10 mouse cellular contexts compared by ENCODE assay signal in genomic region chr16:30981345-30981744, GRCm38 (mm10).
DNase-seq lines count a peak whose midpoint lies in the region; ATAC-seq and TF ChIP-seq lines count a peak whose summit lies in the region.
"Had no signal": no experiment of that assay in that cellular context is flagged by ENCODE, and none has a peak within 500 bp of the region (broad histone marks: within the 10 kb centered on the region; RNA-seq: fewer than 3 reads in every experiment).

No protein-coding gene starts in this region.

- DNase-seq in liver, adult 2 months (ENCODE audit: extremely low read depth, low read depth, low spot score) = peak; percentile 64
- DNase-seq in liver, postnatal 0 days = no peak
- peak; percentile 93 to 97 for DNase-seq in cerebellum, adult 2 months
- DNase-seq in heart, adult 8-10 months (ENCODE audit: low spot score) = peak; percentile 78
- DNase-seq in lung, postnatal 36 days = peak; percentile 82
- no peak for DNase-seq in forebrain, embryonic 11.5 days (ENCODE audit: low spot score)
- DNase-seq in spleen, postnatal 4 days (ENCODE audit: low spot score in 2 of 2) = no peak

- no peaks in the 10 kb centered on the region for H3K27me3 ChIP-seq in liver, adult 2 months (ENCODE audit: control insufficient read depth, insufficient read depth, low read length)
- no peaks in the 10 kb centered on the region for H3K27me3 ChIP-seq in liver, postnatal 0 days (ENCODE audit: insufficient read depth, low read length)
- H3K27me3 ChIP-seq in cerebellum, adult 2 months (ENCODE audit: control insufficient read depth, insufficient read depth, low read length) = no peaks in the 10 kb centered on the region
- no peaks in the 10 kb centered on the region for H3K27me3 ChIP-seq in forebrain, embryonic 11.5 days (ENCODE audit: control insufficient read depth, insufficient read depth, low read length)
- H3K27me3 ChIP-seq: heart, embryonic 15.5 days; limb, embryonic 13.5 days; Patski had no signal

- no peaks in the 10 kb centered on the region for H3K36me3 ChIP-seq in liver, adult 2 months (ENCODE audit: control insufficient read depth, insufficient read depth, low read length)
- no peaks in the 10 kb centered on the region for H3K36me3 ChIP-seq in liver, postnatal 0 days (replicated peaks; ENCODE audit: insufficient read depth, low read length)
- H3K36me3 ChIP-seq in forebrain, embryonic 11.5 days (ENCODE audit: control insufficient read depth, insufficient read depth, low read length) = no peaks in the 10 kb centered on the region
- H3K36me3 ChIP-seq: heart, embryonic 15.5 days; limb, embryonic 13.5 days had no signal

- peaks cover 5% of the 10 kb centered on the region for H3K4me1 ChIP-seq in liver, adult 2 months (ENCODE audit: control insufficient read depth, insufficient read depth, low read length)
- H3K4me1 ChIP-seq in liver, postnatal 0 days (ENCODE audit: insufficient read depth) = no peaks in the 10 kb centered on the region; the same call in none of the 2 replicates
- H3K4me1 ChIP-seq in cerebellum, adult 2 months (ENCODE audit: control insufficient read depth, insufficient read depth, low read length) = peaks cover 32% of the 10 kb centered on the region
- peaks cover 16% of the 10 kb centered on the region for H3K4me1 ChIP-seq in forebrain, embryonic 11.5 days (replicated peaks; ENCODE audit: control insufficient read depth, insufficient read depth, low read length)

- H3K9ac ChIP-seq in liver, adult 2 months (ENCODE audit: low read depth, low read length) = no peak overlapping the region
- no peak overlapping the region for H3K9ac ChIP-seq in liver, postnatal 0 days (replicated peaks)
- H3K9ac ChIP-seq in forebrain, embryonic 11.5 days (ENCODE audit: low read length) = no peak overlapping the region
- H3K9ac ChIP-seq: heart, embryonic 15.5 days; limb, embryonic 13.5 days had no signal

- no peaks in the 10 kb centered on the region for H3K79me2 ChIP-seq in liver, adult 2 months (ENCODE audit: control insufficient read depth, insufficient read depth, low read length)

- no peak for TF ChIP-seq POLR2A in liver, adult 2 months (IDR thresholded peaks at IDR 0.05; ENCODE audit: extremely low read depth, insufficient read depth, low read length)
- TF ChIP-seq POLR2A in cerebellum, adult 2 months (IDR thresholded peaks at IDR 0.05; ENCODE audit: borderline replicate concordance, insufficient read depth, low read length) = no peak

- no peak overlapping the region for H3K4me2 ChIP-seq in liver, postnatal 0 days (ENCODE audit: low read depth, low read length)
- H3K4me2 ChIP-seq in forebrain, embryonic 11.5 days (ENCODE audit: low read depth, low read length, severe bottlenecking) = no peak overlapping the region
- H3K4me2 ChIP-seq: heart, embryonic 15.5 days; limb, embryonic 13.5 days had no signal

- WGBS in liver, adult 2 months = 33% methylated on average over 10 of the region's 10 CpGs
- WGBS in liver, postnatal 0 days (ENCODE audit: insufficient replicate concordance) = 76% methylated on average over 10 of the region's 10 CpGs
- WGBS in cerebellum, adult 2 months = 6% methylated on average over 10 of the region's 10 CpGs
- WGBS in forebrain, embryonic 11.5 days = 92% methylated on average over 10 of the region's 10 CpGs

- TF ChIP-seq CTCF in liver, adult 2 months (IDR thresholded peaks at IDR 0.05; ENCODE audit: low read depth, low read length) = no peak
- TF ChIP-seq CTCF in liver, postnatal 0 days (IDR thresholded peaks at IDR 0.05; ENCODE audit: low read depth) = no peak
- TF ChIP-seq CTCF in cerebellum, adult 2 months (IDR thresholded peaks at IDR 0.05; ENCODE audit: borderline replicate concordance, insufficient read depth, low read depth, low read length) = no peak

- no peak for ATAC-seq in liver, postnatal 0 days
- no peak for ATAC-seq in forebrain, embryonic 11.5 days (replicated peaks; ENCODE audit: low FRiP score)
- ATAC-seq: Patski had no signal

- no peak for TF ChIP-seq EP300 in liver, postnatal 0 days (IDR thresholded peaks at IDR 0.05; ENCODE audit: low read depth)

- no peaks in the 10 kb centered on the region for H3K9me3 ChIP-seq in liver, postnatal 0 days (ENCODE audit: low read length)
- H3K9me3 ChIP-seq in forebrain, embryonic 11.5 days (ENCODE audit: control insufficient read depth, low read length) = no peaks in the 10 kb centered on the region
- H3K9me3 ChIP-seq: heart, embryonic 15.5 days; limb, embryonic 13.5 days had no signal

- H3K27ac ChIP-seq in liver, adult 2 months (replicated peaks; ENCODE audit: insufficient read depth, low read depth, low read length) = no peak overlapping the region
- no peak overlapping the region for H3K27ac ChIP-seq in liver, postnatal 0 days (ENCODE audit: low read depth)
- no peak overlapping the region for H3K27ac ChIP-seq in cerebellum, adult 2 months (ENCODE audit: insufficient read depth, low read length)
- H3K27ac ChIP-seq in forebrain, embryonic 11.5 days (ENCODE audit: low read depth, low read length) = no peak overlapping the region
- H3K27ac ChIP-seq: heart, embryonic 15.5 days; limb, embryonic 13.5 days had no signal

- no peak overlapping the region for H3K4me3 ChIP-seq in liver, adult 2 months (ENCODE audit: insufficient read depth, low read depth, low read length)
- no peak overlapping the region for H3K4me3 ChIP-seq in liver, postnatal 0 days (ENCODE audit: low read depth, low read length)
- no peak overlapping the region for H3K4me3 ChIP-seq in cerebellum, adult 2 months (replicated peaks; ENCODE audit: insufficient read depth, low read depth, low read length)
- no peak overlapping the region for H3K4me3 ChIP-seq in forebrain, embryonic 11.5 days (ENCODE audit: low read depth, low read length)
- H3K4me3 ChIP-seq: heart, embryonic 15.5 days; limb, embryonic 13.5 days had no signal

Comparison
In these comparisons a context has a peak if more than half of its experiments do, and no peak if none do; other contexts are left out.
1. DNase-seq: peak in liver, adult 2 months (single experiment), cerebellum, adult 2 months (2 of 2), heart, adult 8-10 months (single experiment) and lung, postnatal 36 days (single experiment); none in liver, postnatal 0 days (single experiment), forebrain, embryonic 11.5 days (single experiment) and spleen, postnatal 4 days (0 of 2).